Mouse (Mus musculus): ENCODE data around the gene Fbln2. TPM values are rescaled to one million over a fixed set of nuclear protein-coding genes. Genes with fewer than 3 reads are reported as not detected.

Gene Fbln2
- polyA plus RNA-seq, 1 experiment: 70.4 TPM

DNA sequence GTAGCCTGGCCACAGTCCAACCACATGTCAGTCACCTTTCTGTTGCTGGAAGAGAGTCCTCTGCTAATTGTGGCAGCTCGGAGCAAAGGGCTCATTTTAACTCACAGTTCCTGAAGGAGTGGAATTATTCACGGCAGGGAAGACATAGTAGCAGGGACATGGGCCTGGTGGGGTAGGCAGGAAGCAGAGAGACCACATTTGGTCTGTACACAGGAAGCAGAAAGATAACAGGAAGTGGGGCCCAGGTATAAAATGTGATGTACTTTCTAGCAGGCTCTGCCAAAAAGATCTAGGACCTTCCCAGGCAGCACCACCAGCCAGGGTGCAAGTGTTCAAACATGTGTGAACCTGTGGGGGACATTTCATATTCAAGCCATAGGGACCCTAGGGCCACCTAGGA is 39.9 kb upstream of the Fbln2 start:
- 29% methylated on average over 2 of the region's 2 CpGs for WGBS
- Histone ChIP-seq H3K27me3 (ENCODE audit: control insufficient read depth, insufficient read depth, low read length) (no peaks in the 10 kb centered on the region), H3K4me1 (replicated peaks; ENCODE audit: control insufficient read depth, insufficient read depth, low read length) (no peaks in the 10 kb centered on the region; the same call in 1 of the 2 replicates), H3K4me3 (ENCODE audit: control insufficient read depth, insufficient read depth, low read length) (no peak overlapping the region), H3K27ac (ENCODE audit: control insufficient read depth, insufficient read depth, low read length) (no peak overlapping the region), H3K36me3 (ENCODE audit: control insufficient read depth, insufficient read depth, low read length) (no peaks in the 10 kb centered on the region)
- TF ChIP-seq CTCF (IDR thresholded peaks at IDR 0.05; ENCODE audit: borderline replicate concordance, control insufficient read depth, extremely low read depth, insufficient read depth, low read length, poor library complexity) (no peak), POLR2A (IDR thresholded peaks at IDR 0.05; ENCODE audit: control insufficient read depth, extremely low read depth, insufficient read depth, low read length, poor library complexity) (no peak)
- no peak for DNase-seq

- no peak overlapping the region for H3K4me3 ChIP-seq (ENCODE audit: control insufficient read depth, insufficient read depth, low read length)
- H3K36me3 ChIP-seq (ENCODE audit: control insufficient read depth, insufficient read depth, low read length): no peaks in the 10 kb centered on the region
- no peak for DNase-seq
- H3K4me1 ChIP-seq (replicated peaks; ENCODE audit: control insufficient read depth, insufficient read depth, low read length): no peaks in the 10 kb centered on the region; the same call in 1 of the 2 replicates
- 60% methylated on average over 7 of the region's 7 CpGs for WGBS
- TF ChIP-seq CTCF (IDR thresholded peaks at IDR 0.05; ENCODE audit: borderline replicate concordance, control insufficient read depth, extremely low read depth, insufficient read depth, low read length, poor library complexity) (no peak), POLR2A (IDR thresholded peaks at IDR 0.05; ENCODE audit: control insufficient read depth, extremely low read depth, insufficient read depth, low read length, poor library complexity) (no peak)
- no peak overlapping the region for H3K27ac ChIP-seq (ENCODE audit: control insufficient read depth, insufficient read depth, low read length)
- no peaks in the 10 kb centered on the region for H3K27me3 ChIP-seq (ENCODE audit: control insufficient read depth, insufficient read depth, low read length)
Observed at GRCm38 (mm10) chr6:91173221-91173880, 38.9 kb upstream of the Fbln2 start.

GRCm38 (mm10) chr6:91174211-91174610 is 38.0 kb upstream of the Fbln2 start:
- Histone ChIP-seq H3K27me3 (ENCODE audit: control insufficient read depth, insufficient read depth, low read length) (no peaks in the 10 kb centered on the region), H3K27ac (ENCODE audit: control insufficient read depth, insufficient read depth, low read length) (no peak overlapping the region), H3K4me3 (ENCODE audit: control insufficient read depth, insufficient read depth, low read length) (no peak overlapping the region), H3K36me3 (ENCODE audit: control insufficient read depth, insufficient read depth, low read length) (no peaks in the 10 kb centered on the region), H3K4me1 (replicated peaks; ENCODE audit: control insufficient read depth, insufficient read depth, low read length) (no peaks in the 10 kb centered on the region; the same call in 1 of the 2 replicates)
- DNase-seq: no peak
- WGBS: 66% methylated on average over 3 of the region's 3 CpGs
- TF ChIP-seq POLR2A (IDR thresholded peaks at IDR 0.05; ENCODE audit: control insufficient read depth, extremely low read depth, insufficient read depth, low read length, poor library complexity) (no peak), CTCF (IDR thresholded peaks at IDR 0.05; ENCODE audit: borderline replicate concordance, control insufficient read depth, extremely low read depth, insufficient read depth, low read length, poor library complexity) (no peak)

- Histone ChIP-seq H3K4me1 (replicated peaks; ENCODE audit: control insufficient read depth, insufficient read depth, low read length) (no peaks in the 10 kb centered on the region), H3K4me3 (ENCODE audit: control insufficient read depth, insufficient read depth, low read length) (no peak overlapping the region), H3K27ac (ENCODE audit: control insufficient read depth, insufficient read depth, low read length) (no peak overlapping the region), H3K27me3 (ENCODE audit: control insufficient read depth, insufficient read depth, low read length) (no peaks in the 10 kb centered on the region), H3K36me3 (ENCODE audit: control insufficient read depth, insufficient read depth, low read length) (no peaks in the 10 kb centered on the region)
- DNase-seq: no peak
- 83% methylated on average over 9 of the region's 9 CpGs for WGBS
- TF ChIP-seq POLR2A (IDR thresholded peaks at IDR 0.05; ENCODE audit: control insufficient read depth, extremely low read depth, insufficient read depth, low read length, poor library complexity) (no peak), CTCF (IDR thresholded peaks at IDR 0.05; ENCODE audit: borderline replicate concordance, control insufficient read depth, extremely low read depth, insufficient read depth, low read length, poor library complexity) (no peak)
Observed at GRCm38 (mm10) chr6:91180767-91181171, 31.5 kb upstream of the Fbln2 start.

DNA sequence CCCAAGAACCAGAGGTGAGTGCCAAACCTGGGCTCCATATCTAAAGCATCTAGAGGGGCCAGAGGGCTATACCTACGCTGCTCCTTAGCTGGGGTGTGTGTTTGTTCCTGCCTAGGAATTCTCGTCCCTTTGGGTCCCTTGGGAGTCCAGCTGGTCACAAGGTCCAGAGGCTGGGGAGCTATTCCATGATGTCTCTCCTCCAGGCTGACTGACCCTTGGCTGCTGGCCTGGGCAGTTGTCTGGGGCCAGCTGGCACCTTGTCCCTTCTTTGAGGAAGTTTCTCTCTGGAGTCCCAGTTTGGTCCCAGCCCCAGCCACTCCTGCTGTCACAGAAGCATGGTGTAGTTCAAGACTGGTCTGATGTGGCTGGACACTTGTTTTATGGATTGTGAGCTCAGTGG is 30.9 kb upstream of the Fbln2 start:
- TF ChIP-seq POLR2A (IDR thresholded peaks at IDR 0.05; ENCODE audit: control insufficient read depth, extremely low read depth, insufficient read depth, low read length, poor library complexity) (no peak), CTCF (IDR thresholded peaks at IDR 0.05; ENCODE audit: borderline replicate concordance, control insufficient read depth, extremely low read depth, insufficient read depth, low read length, poor library complexity) (no peak)
- 82% methylated on average over 2 of the region's 2 CpGs for WGBS
- Histone ChIP-seq H3K36me3 (ENCODE audit: control insufficient read depth, insufficient read depth, low read length) (no peaks in the 10 kb centered on the region), H3K4me3 (ENCODE audit: control insufficient read depth, insufficient read depth, low read length) (no peak overlapping the region), H3K27me3 (ENCODE audit: control insufficient read depth, insufficient read depth, low read length) (no peaks in the 10 kb centered on the region), H3K4me1 (replicated peaks; ENCODE audit: control insufficient read depth, insufficient read depth, low read length) (no peaks in the 10 kb centered on the region), H3K27ac (ENCODE audit: control insufficient read depth, insufficient read depth, low read length) (no peak overlapping the region)
- DNase-seq: no peak

GRCm38 (mm10) chr6:91182075-91182490 is 30.2 kb upstream of the Fbln2 start:
- no peaks in the 10 kb centered on the region for H3K36me3 ChIP-seq (ENCODE audit: control insufficient read depth, insufficient read depth, low read length)
- no peaks in the 10 kb centered on the region for H3K4me1 ChIP-seq (replicated peaks; ENCODE audit: control insufficient read depth, insufficient read depth, low read length)
- no peak for DNase-seq
- whole genome bisulfite sequencing: 86% methylated on average over 4 of the region's 4 CpGs
- no peak overlapping the region for H3K4me3 ChIP-seq (ENCODE audit: control insufficient read depth, insufficient read depth, low read length)
- no peak overlapping the region for H3K27ac ChIP-seq (ENCODE audit: control insufficient read depth, insufficient read depth, low read length)
- TF ChIP-seq CTCF (IDR thresholded peaks at IDR 0.05; ENCODE audit: borderline replicate concordance, control insufficient read depth, extremely low read depth, insufficient read depth, low read length, poor library complexity) (no peak), POLR2A (IDR thresholded peaks at IDR 0.05; ENCODE audit: control insufficient read depth, extremely low read depth, insufficient read depth, low read length, poor library complexity) (no peak)
- H3K27me3 ChIP-seq (ENCODE audit: control insufficient read depth, insufficient read depth, low read length): no peaks in the 10 kb centered on the region

All from thymus, adult 2 months (tissue).